Mouse (Mus musculus): ENCODE results near the gene Slc17a6.

GRCm38 (mm10) chr7:51627666-51628065, 5.9 kb downstream of the Slc17a6 start:
- no peak for TF ChIP-seq CTCF (conservative IDR thresholded peaks at IDR 0.05; ENCODE audit: low read length)
- no peak for TF ChIP-seq POU5F1 (IDR thresholded peaks at IDR 0.05; ENCODE audit: borderline replicate concordance, low read length)
